Mouse (Mus musculus) gastrocnemius, postnatal 4 days (tissue): Measurements from ENCODE around the gene Zfp740. TPM values are rescaled to one million over a fixed set of nuclear protein-coding genes. Genes with fewer than 3 reads are reported as not detected.
"Not testable (repeated sequence)": the region's sequence is repeated elsewhere in the genome, so short reads cannot be mapped to it uniquely, and the experiment has no call there.

ENCODE experiments used
- DNase-seq, 2 experiments: peaks; one replicate each; pipeline ENCODE4 v3.0.0; 2021 to 2022; ENCODE audit warnings: low spot score in 2 of 2, mixed read lengths in 2 of 2
- total RNA-seq, 2 experiments: library from RNA; stranded (reverse); gene quantifications; 2 replicates each; pipeline ENCODE4 v1.2.3; 2021

The Zfp740 gene
- total RNA-seq, 2 experiments from 2014 or later = 56.8 to 66.8 TPM

DNA sequence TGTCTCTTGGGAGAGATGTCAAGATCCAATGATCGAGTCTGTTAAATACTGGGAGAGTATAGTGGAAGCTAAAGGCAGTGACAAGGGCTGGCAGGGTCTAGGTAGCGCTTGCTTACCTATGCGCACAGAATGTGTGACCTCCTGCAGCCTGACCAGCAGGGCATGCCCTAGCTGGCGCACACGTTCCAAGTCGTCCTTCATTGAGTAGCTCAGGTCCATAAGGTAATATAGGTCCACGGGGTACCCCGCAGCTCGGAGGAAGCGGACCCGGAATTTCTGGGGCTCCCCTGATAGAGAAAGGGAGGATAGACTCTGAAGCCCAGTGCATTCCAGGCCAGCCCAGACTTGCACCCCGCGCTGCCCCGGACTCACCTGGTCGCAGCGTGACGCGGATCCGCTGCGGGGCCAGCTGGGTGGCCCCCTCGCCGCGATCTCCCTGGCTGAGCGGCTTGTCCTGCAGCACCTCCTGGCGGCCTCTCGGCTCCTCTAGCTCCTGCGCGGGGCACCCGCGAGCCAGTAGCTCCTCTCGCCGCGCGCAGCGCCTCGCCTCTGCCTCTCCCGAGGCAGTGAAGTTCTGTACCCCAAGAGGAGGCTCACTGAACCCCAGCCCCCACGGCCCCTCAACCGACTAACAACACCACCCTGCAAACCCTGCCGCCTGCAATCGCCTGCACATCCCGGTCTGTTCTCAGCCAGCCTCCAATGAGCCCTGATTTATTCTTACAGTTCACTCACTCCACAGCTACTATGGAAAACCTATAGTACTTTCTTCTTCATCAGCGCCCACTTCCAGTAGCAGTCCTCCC is 21.3 kb downstream of the Zfp740 start:
- peak; percentile 80 to 86 for DNase-seq

- DNase-seq = no peak
Measured at GRCm38 (mm10) chr15:102224992-102225617, 22.1 kb downstream of the Zfp740 start.

- DNase-seq = not testable (repeated sequence)
Measured at GRCm38 (mm10) chr15:102225619-102226018, 22.6 kb downstream of the Zfp740 start.

DNA sequence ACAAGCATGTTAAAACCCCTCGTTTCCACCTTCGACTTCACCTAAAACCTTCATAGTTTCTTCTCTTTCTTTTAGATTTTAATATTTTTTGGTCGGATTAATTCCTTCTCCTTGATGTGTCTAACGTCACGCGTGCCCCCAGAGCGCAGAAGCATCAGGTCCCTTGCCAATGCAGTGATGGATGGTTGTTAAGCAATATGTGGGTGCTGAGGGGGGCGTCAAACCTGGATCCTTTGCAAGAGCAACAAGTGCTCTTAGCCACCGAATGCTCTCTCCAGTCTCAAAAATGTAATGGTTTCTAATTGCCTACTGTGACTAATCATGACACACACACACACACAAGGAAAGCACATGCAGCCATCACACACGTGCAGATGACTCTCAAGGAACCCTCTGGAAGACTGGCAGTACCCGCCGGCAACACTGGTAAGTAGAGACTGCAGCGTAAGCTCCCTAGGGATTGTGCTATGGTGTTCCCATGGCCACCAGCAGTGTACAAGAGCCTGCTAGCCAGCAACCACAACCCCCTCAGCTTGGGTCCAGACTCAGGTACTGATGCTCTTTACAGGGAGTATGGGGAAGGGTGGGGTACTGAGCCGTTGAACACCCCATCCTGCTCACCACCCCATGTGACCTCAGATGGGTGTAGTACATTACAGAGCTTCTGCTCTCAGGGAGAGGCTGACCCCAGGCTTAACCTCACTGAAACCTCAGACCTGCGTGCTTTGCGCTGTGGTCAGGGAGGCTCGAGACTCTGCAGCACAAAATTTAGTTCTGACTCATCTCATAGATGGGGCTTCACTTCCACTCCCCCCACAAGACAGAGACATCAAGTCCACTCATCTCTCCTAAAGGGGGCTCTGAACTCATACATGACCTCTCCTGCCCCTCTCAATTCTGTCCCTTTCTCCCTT is 27.6 kb downstream of the Zfp740 start:
- no peak for DNase-seq

- DNase-seq = no peak
Measured at GRCm38 (mm10) chr15:102231748-102232147, 28.7 kb downstream of the Zfp740 start, which contains the start of gene Itgb7. Gene Itgb7 (minus strand): TSS chr15:102231944.

- DNase-seq = no peak
Measured at GRCm38 (mm10) chr15:102232764-102233163, 29.7 kb downstream of the Zfp740 start.

GRCm38 (mm10) chr15:102233896-102234295 is 30.8 kb downstream of the Zfp740 start:
- no peak for DNase-seq

DNA sequence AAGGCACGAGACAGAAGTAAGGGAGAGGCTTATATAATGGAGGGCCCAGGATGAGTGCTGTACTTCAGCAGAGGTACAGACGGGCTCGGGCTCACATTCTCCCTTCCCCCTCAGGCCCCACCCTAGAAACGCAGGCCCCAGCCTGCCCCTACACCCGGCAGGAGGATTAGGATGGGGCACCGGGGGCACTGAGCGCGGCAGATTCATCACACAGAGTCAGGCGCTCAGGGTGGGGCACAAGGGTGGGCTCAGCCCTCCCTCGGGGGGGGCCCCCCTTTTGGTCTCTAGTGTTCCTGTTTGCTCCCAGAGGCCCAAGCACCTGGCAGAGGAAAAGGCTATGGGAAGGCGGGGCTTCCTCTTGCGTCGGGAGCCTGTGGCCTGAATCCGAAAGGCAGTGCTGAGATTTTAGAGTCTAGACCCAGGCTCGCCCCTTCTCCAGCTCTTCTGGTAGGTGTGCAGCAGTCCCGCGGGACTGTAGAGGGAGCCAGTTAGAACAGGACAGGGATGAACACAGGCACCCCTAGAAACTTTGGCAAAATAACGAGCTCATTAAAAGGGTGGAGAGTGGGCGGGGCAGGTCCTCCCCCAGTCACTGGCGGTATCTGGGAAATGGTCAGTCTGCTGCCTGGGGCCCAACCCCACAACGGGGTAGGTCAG is 32.5 kb downstream of the Zfp740 start:
- DNase-seq = no peak

- DNase-seq = no peak
Measured at GRCm38 (mm10) chr15:102238543-102239259, 35.7 kb downstream of the Zfp740 start.

GRCm38 (mm10) chr15:102239260-102239590 is 36.2 kb downstream of the Zfp740 start:
- DNase-seq = peak; percentile 73 to 83

DNA sequence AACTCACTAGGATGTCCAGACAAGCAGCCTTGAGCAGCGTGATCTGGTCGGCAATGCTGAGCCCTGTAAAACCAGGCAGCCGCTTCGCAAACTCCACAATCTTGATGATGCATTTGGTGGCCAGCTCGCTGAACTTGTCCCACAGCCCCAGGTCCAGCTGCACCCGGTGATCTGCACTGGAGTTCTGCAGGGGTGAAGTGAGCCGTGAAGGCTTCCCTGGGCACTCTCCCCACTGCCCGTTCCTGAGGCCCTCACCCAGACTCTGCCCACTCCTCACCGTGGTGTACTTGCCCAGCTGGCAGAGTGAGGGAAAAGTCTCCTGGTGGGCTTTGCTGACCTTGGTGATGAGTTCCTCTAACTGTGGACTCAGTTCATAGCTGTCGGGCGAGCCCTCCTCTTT is 36.8 kb downstream of the Zfp740 start:
- no peak for DNase-seq

DNA sequence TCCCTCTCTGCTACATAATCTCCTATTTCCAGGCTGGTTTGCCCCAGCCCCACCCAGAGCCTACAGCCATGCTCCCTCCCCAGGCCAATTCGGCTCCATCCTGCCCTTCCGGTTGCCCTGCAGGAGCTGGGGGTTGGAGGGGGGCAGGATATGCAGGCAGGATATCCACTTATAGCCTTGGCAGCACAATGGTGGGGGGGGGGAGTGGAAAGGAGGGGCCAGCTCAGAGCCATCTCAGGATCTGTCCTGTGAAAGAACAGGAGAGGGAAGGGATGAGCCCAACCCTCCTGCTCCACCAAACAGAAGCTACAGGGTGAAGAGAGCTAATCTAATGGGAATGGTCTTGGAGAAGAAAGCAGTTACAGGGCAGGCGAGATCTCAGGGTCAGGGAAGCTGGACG is 37.6 kb downstream of the Zfp740 start:
- DNase-seq = no peak

DNA sequence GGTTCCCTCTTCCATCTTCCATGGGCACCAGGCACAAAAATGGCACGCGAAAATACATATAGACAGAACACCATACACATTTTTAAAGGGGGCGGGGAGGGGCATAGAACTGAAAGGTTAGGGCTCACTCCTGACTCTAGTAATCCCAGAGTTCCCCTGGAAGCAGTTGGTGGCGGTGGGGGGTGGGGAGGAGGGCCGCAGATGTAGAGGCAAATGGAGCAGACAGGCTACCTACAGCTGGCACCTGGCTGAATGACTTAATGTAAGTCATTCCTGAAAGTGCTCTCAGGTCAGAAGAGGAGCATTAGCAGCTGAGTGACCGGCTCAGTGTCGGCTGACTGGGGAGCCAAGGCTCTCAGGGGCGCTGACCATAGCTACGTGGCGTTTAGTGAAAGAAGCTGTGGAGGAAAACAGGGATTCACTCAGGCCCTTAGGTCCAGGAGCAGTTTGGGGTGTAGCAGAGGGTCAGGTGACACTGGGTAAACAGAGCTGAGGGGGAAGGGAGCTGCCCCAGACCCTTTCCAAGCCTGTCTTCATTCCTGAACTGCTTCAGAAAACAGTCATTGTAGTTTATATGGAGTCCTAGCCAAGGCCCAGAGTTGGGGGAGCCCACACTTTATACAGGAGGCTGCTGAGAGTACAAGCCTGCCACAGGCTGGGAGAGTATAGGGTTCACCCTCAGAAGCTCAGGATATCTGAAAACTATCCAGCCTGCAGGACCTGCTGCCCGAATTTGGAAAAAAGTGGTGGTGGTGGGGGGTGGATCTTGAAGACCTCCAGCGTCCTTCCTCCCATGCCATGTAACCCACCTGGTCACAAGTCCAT is 39.6 kb downstream of the Zfp740 start:
- DNase-seq = no peak

- DNase-seq = peak in 1 of 2 experiments; percentile 40
Measured at GRCm38 (mm10) chr15:102243229-102244190, 40.5 kb downstream of the Zfp740 start.

DNA sequence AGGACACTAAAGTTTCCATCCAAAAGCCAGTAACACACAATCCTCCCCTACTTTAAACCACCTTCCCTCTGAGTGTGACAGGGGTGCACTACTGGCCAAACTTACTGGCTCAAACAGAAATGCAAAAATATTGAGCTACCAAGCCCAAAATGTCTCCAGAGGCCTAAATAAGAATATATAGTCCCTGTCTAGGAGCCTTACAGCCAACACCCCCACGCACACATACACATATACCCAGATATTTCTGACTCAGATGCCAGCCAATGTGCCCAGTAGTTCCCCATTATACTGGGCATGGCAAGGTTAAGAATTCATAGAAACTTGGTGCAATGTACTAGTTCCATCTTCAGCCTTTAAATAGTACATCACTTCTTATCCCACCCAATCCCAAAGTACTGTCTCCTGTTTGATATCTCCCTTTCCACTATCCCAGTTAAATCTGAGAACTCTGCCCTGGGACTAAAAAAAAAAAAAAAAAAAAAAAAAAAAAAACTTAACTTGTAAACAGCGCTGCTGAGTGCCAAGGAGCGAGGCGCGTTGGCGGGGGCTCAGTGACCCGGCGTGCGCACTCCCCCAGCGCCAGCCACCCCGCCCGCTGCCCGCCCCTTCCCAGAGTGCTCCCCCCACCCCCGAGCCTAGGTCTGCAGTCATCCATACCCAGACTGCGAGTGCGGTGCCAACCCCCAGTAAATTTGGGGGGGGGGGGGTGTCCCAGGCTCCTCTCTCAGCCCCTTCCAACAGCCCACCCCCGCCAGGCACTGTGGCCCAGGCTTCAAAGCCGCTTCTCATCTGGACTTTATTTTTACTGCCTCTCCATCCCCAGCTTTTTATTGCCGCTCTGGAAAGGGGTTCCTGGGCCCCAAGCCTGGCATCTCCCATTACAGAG is 41.5 kb downstream of the Zfp740 start:
- DNase-seq = peak in 1 of 2 experiments; percentile 53

GRCm38 (mm10) chr15:102245461-102245881 is 42.4 kb downstream of the Zfp740 start:
- peak in 1 of 2 experiments; percentile 29 for DNase-seq
